Mouse (Mus musculus): ENCODE results near the gene Pik3ca.

GRCm38 (mm10) chr3:32495088-32495770 is 97.8 kb downstream of the Pik3ca start:
- TF ChIP-seq CTCF (IDR thresholded peaks at IDR 0.05; ENCODE audit: low read depth) (no peak), EP300 (IDR thresholded peaks at IDR 0.05; ENCODE audit: low read depth) (no peak)
